Mouse (Mus musculus) C2C12 (cell line): ENCODE results near the gene Entpd3. TPM values are rescaled to one million over a fixed set of nuclear protein-coding genes. Genes with fewer than 3 reads are reported as not detected.

Experiments
- H3K27me3 ChIP-seq: one replicate; pipeline ENCODE4 v1.6.1; 2011; ENCODE audit not compliant: control insufficient read depth, insufficient read depth, insufficient read length
- H3K36me3 ChIP-seq: one replicate; pipeline ENCODE4 v1.6.1; 2011; ENCODE audit not compliant: control insufficient read depth, insufficient read depth
- H3K4me3 ChIP-seq: one replicate; pipeline ENCODE4 v1.5.1; 2011; ENCODE audit warnings: mild to moderate bottlenecking, control low read depth; ENCODE audit not compliant: poor library complexity, insufficient read depth, severe bottlenecking
- H3K79me2 ChIP-seq: one replicate; pipeline ENCODE4 v1.6.1; 2011; ENCODE audit not compliant: control insufficient read depth, insufficient read depth
- H3K79me3 ChIP-seq: one replicate; pipeline ENCODE4 v1.6.1; 2011; ENCODE audit warnings: low read depth, control low read depth
- H3ac ChIP-seq: one replicate; pipeline ENCODE3; 2011; ENCODE audit warnings: low read depth; ENCODE audit not compliant: control insufficient read depth, insufficient read length
- CEBPB ChIP-seq: IDR thresholded peaks from one replicate; pipeline ENCODE4 v1.6.1; 2011; ENCODE audit warnings: low read depth, mild to moderate bottlenecking, control low read depth, moderate library complexity
- CTCF ChIP-seq: IDR thresholded peaks from one replicate; pipeline ENCODE4 v1.5.1; 2011; ENCODE audit not compliant: control insufficient read depth, insufficient read depth, insufficient read length
- FOSL1 ChIP-seq: IDR thresholded peaks from one replicate; pipeline ENCODE4 v1.8.0; 2011; ENCODE audit warnings: mild to moderate bottlenecking, low read length; ENCODE audit not compliant: poor library complexity, insufficient read depth, severe bottlenecking
- MAX ChIP-seq: IDR thresholded peaks from one replicate; pipeline ENCODE4 v1.6.1; 2011; ENCODE audit warnings: mild to moderate bottlenecking, control low read depth
- MYOD1 ChIP-seq: IDR thresholded peaks from one replicate; pipeline ENCODE4 v1.6.1; 2011; ENCODE audit warnings: low read depth; ENCODE audit not compliant: control insufficient read depth, insufficient read length
- MYOG ChIP-seq: IDR thresholded peaks from one replicate; pipeline ENCODE4 v1.6.1; 2011; ENCODE audit not compliant: control insufficient read depth, insufficient read length; ENCODE audit errors: extremely low read depth
- USF1 ChIP-seq: IDR thresholded peaks from one replicate; pipeline ENCODE4 v1.6.1; 2011; ENCODE audit warnings: low read depth, mild to moderate bottlenecking, control low read depth, moderate library complexity
- polyA plus RNA-seq: library from polyadenylated mRNA; unstranded; fragments of >200 nt; fragmentation: generic; extraction: Trizol; gene quantifications from one replicate; pipeline ENCODE4 v1.2.1, GENCODE M21; 2012; ENCODE audit warnings: missing spikeins

Gene Entpd3
- polyA plus RNA-seq, 1 experiment: 0.02 TPM

GRCm38 (mm10) chr9:120586546-120586945 lies 46.9 kb downstream of the Entpd3 start:
- TF ChIP-seq CTCF (peak; percentile 60), MYOG (no peak)
- Histone ChIP-seq H3K4me3 (no peak overlapping the region), H3K79me3 (no peaks in the 10 kb centered on the region), H3K27me3 (no peaks in the 10 kb centered on the region), H3K79me2 (no peaks in the 10 kb centered on the region), H3ac (no peak overlapping the region), H3K36me3 (no peaks in the 10 kb centered on the region)

GRCm38 (mm10) chr9:120591490-120591889 lies 51.9 kb downstream of the Entpd3 start:
- H3K79me3 ChIP-seq: no peaks in the 10 kb centered on the region
- no peak overlapping the region for H3ac ChIP-seq
- H3K79me2 ChIP-seq: no peaks in the 10 kb centered on the region
- H3K4me3 ChIP-seq: no peak overlapping the region
- H3K27me3 ChIP-seq: no peaks in the 10 kb centered on the region
- H3K36me3 ChIP-seq: no peaks in the 10 kb centered on the region
- TF ChIP-seq CTCF (peak; percentile 60), USF1 (no peak)

DNA sequence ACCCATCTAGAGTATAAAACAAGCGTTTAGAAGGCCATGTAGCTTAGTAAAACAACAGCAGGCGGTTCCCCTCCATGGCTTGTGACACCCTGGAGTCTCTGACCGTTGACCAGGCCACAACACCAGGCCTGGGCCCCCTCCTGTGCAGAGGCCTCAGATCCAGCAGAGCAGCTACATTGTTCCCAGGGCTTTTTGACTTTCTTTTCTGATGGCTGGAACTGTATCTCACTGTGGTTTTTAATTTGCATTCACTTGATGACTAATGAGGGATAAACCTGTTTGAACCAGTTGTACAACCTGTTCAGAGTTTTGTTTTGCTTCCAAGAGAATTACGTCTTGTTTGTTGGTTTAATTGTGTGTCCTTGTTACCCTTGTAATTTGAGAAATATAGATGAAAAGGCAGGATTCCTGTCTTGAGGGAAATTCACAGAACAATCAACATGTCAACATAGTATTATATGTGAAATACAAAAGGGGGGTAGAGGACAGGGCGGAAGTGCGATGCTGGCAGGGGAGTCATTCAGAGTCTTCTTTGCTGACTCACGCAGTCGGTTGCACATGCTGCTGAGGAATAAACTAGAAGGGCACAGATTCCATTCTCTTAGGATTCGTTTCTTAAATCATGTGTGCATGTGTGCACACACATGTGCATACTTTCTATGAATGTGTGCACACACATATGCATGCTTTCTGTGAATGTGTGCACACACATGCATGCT lies 53.9 kb downstream of the Entpd3 start:
- H3K79me3 ChIP-seq: no peaks in the 10 kb centered on the region
- H3K79me2 ChIP-seq: no peaks in the 10 kb centered on the region
- no peaks in the 10 kb centered on the region for H3K36me3 ChIP-seq
- no peak overlapping the region for H3K4me3 ChIP-seq
- TF ChIP-seq MAX (peak; percentile 10), MYOD1 (no peak)
- no peak overlapping the region for H3ac ChIP-seq
- no peaks in the 10 kb centered on the region for H3K27me3 ChIP-seq

DNA sequence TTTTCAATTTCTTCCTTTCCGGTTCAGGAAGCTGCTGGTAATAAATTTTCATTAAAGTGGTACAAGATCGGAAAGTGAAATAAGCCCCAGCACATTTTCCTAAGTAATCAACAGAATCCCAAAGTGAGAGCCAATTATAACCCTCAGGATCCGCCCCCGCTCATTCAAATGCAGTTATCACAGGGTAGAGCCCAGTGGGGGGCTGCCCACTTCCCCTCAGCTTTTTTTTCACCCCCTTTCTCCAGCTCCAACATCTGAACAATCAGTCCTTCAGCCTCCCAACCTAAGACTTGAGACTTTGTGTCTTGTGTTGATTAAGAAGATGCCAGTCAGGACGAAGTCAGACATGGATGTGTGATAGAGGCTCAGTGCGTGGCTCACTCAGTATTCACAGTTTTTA lies 55.2 kb downstream of the Entpd3 start:
- Histone ChIP-seq H3K79me2 (no peaks in the 10 kb centered on the region), H3K36me3 (no peaks in the 10 kb centered on the region), H3K4me3 (no peak overlapping the region), H3ac (no peak overlapping the region), H3K79me3 (no peaks in the 10 kb centered on the region), H3K27me3 (no peaks in the 10 kb centered on the region)
- TF ChIP-seq MYOD1 (no peak), CTCF (no peak)

GRCm38 (mm10) chr9:120595306-120595705 lies 55.7 kb downstream of the Entpd3 start:
- TF ChIP-seq FOSL1 (no peak), USF1 (no peak), MYOD1 (no peak), CEBPB (no peak), MYOG (no peak), MAX (no peak), CTCF (no peak)
- no peaks in the 10 kb centered on the region for H3K79me3 ChIP-seq
- no peak overlapping the region for H3ac ChIP-seq
- no peaks in the 10 kb centered on the region for H3K27me3 ChIP-seq
- no peak overlapping the region for H3K4me3 ChIP-seq
- H3K36me3 ChIP-seq: no peaks in the 10 kb centered on the region
- no peaks in the 10 kb centered on the region for H3K79me2 ChIP-seq

GRCm38 (mm10) chr9:120601488-120602171 lies 62.0 kb downstream of the Entpd3 start:
- H3K27me3 ChIP-seq: no peaks in the 10 kb centered on the region
- H3K4me3 ChIP-seq: no peak overlapping the region

More at GRCm38 (mm10) chr9:120601488-120602171, 62.0 kb downstream of the Entpd3 start:
- Histone ChIP-seq H3K79me3 (no peaks in the 10 kb centered on the region), H3K79me2 (no peaks in the 10 kb centered on the region), H3K36me3 (no peaks in the 10 kb centered on the region), H3ac (no peak overlapping the region)
- peak; percentile 69 for TF ChIP-seq CTCF
- TF ChIP-seq FOSL1: no peak
